Mouse (Mus musculus) kidney, embryonic 15.5 days (tissue): Measurements from ENCODE around the gene Top3b. TPM values are rescaled to one million over a fixed set of nuclear protein-coding genes. Genes with fewer than 3 reads are reported as not detected.

Experiments used
- polyA plus RNA-seq: library from polyadenylated mRNA; unstranded; fragments of >200 nt; fragmentation: Nextera tagmentation; extraction: Ambion mirVana; gene quantifications from 2 replicates; pipeline ENCODE4 v1.2.1, GENCODE M21; 2015

Gene Top3b
- polyA plus RNA-seq, 1 experiment from 2014 or later: 74.7 TPM

Other genes with a start within 250 kb of the Top3b start
- not detected in 2 replicates for gene Olfr19, start 194.3 kb upstream of the Top3b start, polyA plus RNA-seq
- gene Spag6l, start 41.3 kb upstream of the Top3b start, polyA plus RNA-seq: 0.48 and 0.51 TPM in 2 replicates
- 0.19 and 0.61 TPM in 2 replicates for gene Igll1, start 6.8 kb upstream of the Top3b start, polyA plus RNA-seq
- gene Vpreb1, start 107 bp downstream of the Top3b start, polyA plus RNA-seq: 1.9 and 3.0 TPM in 2 replicates
- 31.0 and 31.7 TPM in 2 replicates for gene Ppm1f, start 25.7 kb downstream of the Top3b start, polyA plus RNA-seq
- gene Mapk1, start 112.6 kb downstream of the Top3b start, polyA plus RNA-seq: 164 and 172 TPM in 2 replicates
- gene Ypel1, start 199.0 kb downstream of the Top3b start, polyA plus RNA-seq: 37.8 and 43.5 TPM in 2 replicates
- gene Ppil2, start 240.5 kb downstream of the Top3b start, polyA plus RNA-seq: 134 and 145 TPM in 2 replicates